Mouse (Mus musculus): ENCODE results near the gene Apba1.

DNA sequence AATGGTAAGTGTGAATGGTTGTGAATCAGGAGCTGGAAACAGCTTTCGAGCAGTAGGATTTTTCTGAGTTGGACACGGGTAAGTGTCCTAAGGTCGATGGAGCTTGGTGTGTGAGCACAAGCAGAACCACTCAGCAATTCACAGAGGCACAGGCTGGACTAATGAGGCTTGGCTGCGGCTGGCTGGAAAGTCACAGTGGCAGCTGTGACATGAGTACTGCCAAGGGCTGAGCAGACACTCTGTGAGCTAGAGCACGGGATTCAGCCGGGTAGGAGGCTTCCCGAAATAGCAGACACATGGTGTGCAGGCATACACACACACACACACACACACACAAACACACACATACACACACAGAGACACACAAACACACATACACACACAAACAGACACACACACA is 121.2 kb downstream of the Apba1 start:
- TF ChIP-seq CTCF (IDR thresholded peaks at IDR 0.05; ENCODE audit: extremely low read depth, insufficient read depth, low read length) (no peak), POLR2A (IDR thresholded peaks at IDR 0.05; ENCODE audit: extremely low read depth, insufficient read depth, low read length) (no peak)

Data from cortical plate, adult 2 months (tissue).